Mouse (Mus musculus) embryonic facial prominence, embryonic 15.5 days (tissue): ENCODE results near the gene Zdhhc22. TPM values are rescaled to one million over a fixed set of nuclear protein-coding genes. Genes with fewer than 3 reads are reported as not detected.
A peak's percentile ranks its signal among the peaks of the same experiment; 100 is the strongest.

Source experiments
- ATAC-seq: fragments of 200-750 bp; cut with Nextera tagmentation; 2 replicates; pipeline ENCODE4 v1.8.0; 2017; ENCODE audit warnings: low read depth, moderate TSS enrichment; ENCODE audit not compliant: insufficient number of reproducible peaks, low FRiP score, low TSS enrichment
- H3K27ac ChIP-seq: fragments of 300-500 bp; sonication (generic); replicated peaks from 2 replicates; pipeline ENCODE4 v1.5.1; 2015; ENCODE audit warnings: mild to moderate bottlenecking, inconsistent platforms
- H3K27me3 ChIP-seq: fragments of 300-500 bp; sonication (generic); 2 replicates; pipeline ENCODE4 v1.6.1; 2015; ENCODE audit warnings: inconsistent platforms
- H3K36me3 ChIP-seq: fragments of 300-500 bp; sonication (generic); 2 replicates; pipeline ENCODE4 v1.6.1; 2015; ENCODE audit warnings: mild to moderate bottlenecking, inconsistent platforms
- H3K4me1 ChIP-seq: fragments of 300-500 bp; sonication (generic); 2 replicates; pipeline ENCODE4 v1.6.1; 2015; ENCODE audit warnings: inconsistent platforms
- H3K4me2 ChIP-seq: fragments of 300-500 bp; sonication (generic); replicated peaks from 2 replicates; pipeline ENCODE4 v1.6.1; 2015; ENCODE audit warnings: mild to moderate bottlenecking, inconsistent platforms
- H3K4me3 ChIP-seq: fragments of 300-500 bp; sonication (generic); replicated peaks from 2 replicates; pipeline ENCODE4 v1.5.1; 2015; ENCODE audit warnings: mild to moderate bottlenecking, inconsistent platforms
- H3K9ac ChIP-seq: fragments of 300-500 bp; sonication (generic); 2 replicates; pipeline ENCODE4 v1.6.1; 2015; ENCODE audit warnings: inconsistent platforms
- H3K9me3 ChIP-seq: fragments of 300-500 bp; sonication (generic); replicated peaks from 2 replicates; pipeline ENCODE4 v1.6.1; 2016; ENCODE audit warnings: inconsistent platforms
- WGBS: fragments of 180-500 bp; shearing (Covaris S2); methylation state at CpG from one replicate; pipeline ENCODE4 v1.1.7; 2015; 5-methylcytosine and 5-hydroxymethylcytosine counted together
- polyA plus RNA-seq: library from polyadenylated mRNA; unstranded; fragments of >200 nt; fragmentation: Nextera tagmentation; extraction: Ambion mirVana; gene quantifications from 2 replicates; pipeline ENCODE4 v1.2.1, GENCODE M21; 2015

The Zdhhc22 gene
- polyA plus RNA-seq, 1 experiment from 2014 or later, result 0.12 TPM

GRCm38 (mm10) chr12:86974387-86975288, 15.6 kb downstream of the Zdhhc22 start:
- peak; percentile 44; the same call in 1 of the 2 replicates for ATAC-seq
- Histone ChIP-seq H3K4me2 (peak overlapping the region; percentile 60), H3K4me1 (peaks cover 36% of the 10 kb centered on the region), H3K27me3 (peaks cover 4% of the 10 kb centered on the region; the same call in 1 of the 2 replicates), H3K27ac (peak overlapping the region; percentile 60; the same call in 1 of the 2 replicates), H3K36me3 (no peaks in the 10 kb centered on the region), H3K4me3 (peak overlapping the region; percentile 33), H3K9ac (peak overlapping the region; percentile 15; the same call in 1 of the 2 replicates), H3K9me3 (no peaks in the 10 kb centered on the region)
- 8% methylated on average over 40 of the region's 40 CpGs for WGBS

DNA sequence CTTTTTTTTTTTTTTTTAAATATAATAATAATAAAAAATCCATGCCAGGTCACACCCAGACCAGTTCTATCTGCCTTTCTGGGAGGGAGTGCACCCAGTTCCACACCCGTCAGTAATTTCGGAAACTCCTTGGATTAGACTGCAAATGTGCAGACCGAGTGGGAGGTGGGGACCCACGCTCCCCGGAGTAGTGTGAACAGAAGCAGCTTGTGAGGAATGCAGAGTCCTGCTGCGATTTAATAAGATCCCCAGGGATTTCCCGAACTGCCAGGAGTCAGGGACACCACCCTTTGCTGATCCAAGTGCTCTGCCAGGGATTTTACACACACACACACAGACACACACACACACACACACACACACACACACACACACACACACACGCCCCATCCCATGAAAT, 16.5 kb downstream of the Zdhhc22 start:
- Histone ChIP-seq H3K4me1 (peaks cover 36% of the 10 kb centered on the region), H3K36me3 (no peaks in the 10 kb centered on the region), H3K27me3 (no peaks in the 10 kb centered on the region), H3K4me3 (no peak overlapping the region), H3K4me2 (no peak overlapping the region), H3K9me3 (no peaks in the 10 kb centered on the region), H3K27ac (no peak overlapping the region), H3K9ac (no peak overlapping the region)
- ATAC-seq, result no peak
- WGBS, result 24% methylated on average over 8 of the region's 8 CpGs

DNA sequence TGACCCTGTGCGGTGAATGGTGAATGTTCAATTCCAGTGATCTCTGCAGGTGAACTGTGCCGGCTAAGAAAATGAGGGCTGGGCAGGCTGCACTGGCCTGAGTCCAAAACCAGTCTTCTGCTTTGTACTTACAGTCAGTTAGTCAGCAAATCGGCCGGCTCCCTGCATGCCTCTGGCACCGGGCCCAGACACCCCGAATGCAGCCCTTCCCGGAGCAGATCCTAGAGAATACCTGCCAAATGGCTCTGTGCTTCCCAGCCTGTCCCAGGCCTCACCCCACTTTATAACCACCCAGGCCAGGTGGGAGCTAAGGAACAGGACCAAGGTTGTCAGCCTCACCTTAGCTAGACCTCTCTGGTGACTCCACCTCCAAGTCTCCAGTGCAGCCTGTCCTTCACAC, 17.0 kb downstream of the Zdhhc22 start:
- WGBS, result 22% methylated on average over 7 of the region's 7 CpGs
- no peak overlapping the region for H3K9ac ChIP-seq
- 0 out of 2 replicates have a peak overlapping the region, but pooled peaks have one; percentile 28 for H3K27ac ChIP-seq
- peaks cover 36% of the 10 kb centered on the region for H3K4me1 ChIP-seq
- no peaks in the 10 kb centered on the region for H3K36me3 ChIP-seq
- ATAC-seq, result no peak
- no peaks in the 10 kb centered on the region for H3K9me3 ChIP-seq
- H3K27me3 ChIP-seq, result no peaks in the 10 kb centered on the region
- H3K4me2 ChIP-seq, result no peak overlapping the region
- H3K4me3 ChIP-seq, result no peak overlapping the region

- 88% methylated on average over 7 of the region's 7 CpGs for WGBS
- no peak overlapping the region for H3K4me3 ChIP-seq
- H3K36me3 ChIP-seq, result no peaks in the 10 kb centered on the region
- no peak overlapping the region for H3K9ac ChIP-seq
- H3K4me2 ChIP-seq, result no peak overlapping the region
- no peak for ATAC-seq
- H3K4me1 ChIP-seq, result peaks cover 30% of the 10 kb centered on the region
- H3K27me3 ChIP-seq, result no peaks in the 10 kb centered on the region
- H3K9me3 ChIP-seq, result no peaks in the 10 kb centered on the region
- no peak overlapping the region for H3K27ac ChIP-seq
These were observed 19.1 kb downstream of the Zdhhc22 start for GRCm38 (mm10) chr12:86971089-86971488.

DNA sequence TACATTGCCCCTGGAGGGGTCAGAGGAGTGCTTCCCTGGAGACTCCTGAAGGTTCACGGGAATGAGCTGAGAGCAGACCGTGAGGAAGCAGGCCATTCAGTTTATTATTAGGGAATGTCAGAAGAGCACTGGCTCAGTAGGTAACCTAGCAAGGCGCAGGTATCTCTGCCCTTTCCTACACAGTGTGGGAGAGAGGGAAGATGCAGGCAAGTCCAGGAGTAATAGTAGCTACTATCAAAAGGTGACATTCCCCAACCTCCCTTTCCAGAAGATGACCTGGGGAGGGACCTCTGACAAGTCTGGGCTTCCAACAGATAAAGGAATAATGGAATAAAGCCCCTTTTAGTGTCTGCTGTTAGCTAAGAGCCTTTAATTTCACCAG, 21.0 kb downstream of the Zdhhc22 start:
- no peak overlapping the region for H3K4me3 ChIP-seq
- no peak overlapping the region for H3K4me2 ChIP-seq
- no peak overlapping the region for H3K9ac ChIP-seq
- no peak for ATAC-seq
- H3K27ac ChIP-seq, result no peak overlapping the region
- peaks cover 15% of the 10 kb centered on the region for H3K4me1 ChIP-seq
- H3K9me3 ChIP-seq, result no peaks in the 10 kb centered on the region
- H3K36me3 ChIP-seq, result peaks cover 6% of the 10 kb centered on the region; the same call in 1 of the 2 replicates
- H3K27me3 ChIP-seq, result no peaks in the 10 kb centered on the region
- 79% methylated on average over 3 of the region's 3 CpGs for WGBS

DNA sequence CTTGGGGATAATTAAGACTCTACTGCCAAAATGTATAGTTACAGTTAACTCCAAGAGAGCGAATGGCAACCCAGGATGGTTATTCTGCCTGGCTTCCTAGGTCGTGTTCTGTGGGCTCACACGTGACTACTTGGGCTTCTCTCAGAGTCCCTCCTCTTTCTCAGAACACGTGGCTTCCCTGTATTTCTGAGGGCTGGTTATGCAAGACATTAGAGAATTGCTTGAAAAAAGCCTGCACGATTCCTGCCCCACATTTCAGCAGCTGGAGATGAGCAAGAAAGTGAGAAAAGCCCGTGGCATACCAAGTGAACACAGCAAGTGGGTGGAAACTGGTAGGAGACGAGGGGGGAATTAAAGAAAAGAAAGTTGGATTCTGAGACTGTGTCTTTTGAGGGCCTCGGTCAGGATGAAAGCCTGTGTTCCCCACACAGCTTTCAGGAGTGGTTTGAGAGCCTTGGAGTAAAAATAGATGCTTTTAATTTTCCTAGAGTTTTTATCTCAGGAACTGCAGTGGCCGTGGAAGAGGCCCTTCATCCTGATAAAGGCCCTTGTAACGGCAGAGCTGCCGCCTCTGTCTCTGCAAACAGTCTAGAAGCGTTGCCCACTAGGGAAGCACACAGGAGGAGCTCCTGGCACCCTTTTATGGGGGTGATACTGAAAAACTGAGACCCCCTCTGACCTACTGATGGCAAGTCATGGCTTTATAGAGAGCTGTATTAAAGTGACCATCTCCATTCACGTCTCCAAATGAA, 21.6 kb downstream of the Zdhhc22 start:
- no peak overlapping the region for H3K9ac ChIP-seq
- 58% methylated on average over 13 of the region's 13 CpGs for WGBS
- H3K4me1 ChIP-seq, result peaks cover 10% of the 10 kb centered on the region
- peak; percentile 41; the same call in 1 of the 2 replicates for ATAC-seq
- H3K27ac ChIP-seq, result 0 out of 2 replicates have a peak overlapping the region, but pooled peaks have one; percentile 39
- no peak overlapping the region for H3K4me2 ChIP-seq
- H3K36me3 ChIP-seq, result peaks cover 7% of the 10 kb centered on the region; the same call in 1 of the 2 replicates
- H3K4me3 ChIP-seq, result no peak overlapping the region
- H3K9me3 ChIP-seq, result no peaks in the 10 kb centered on the region
- no peaks in the 10 kb centered on the region for H3K27me3 ChIP-seq

DNA sequence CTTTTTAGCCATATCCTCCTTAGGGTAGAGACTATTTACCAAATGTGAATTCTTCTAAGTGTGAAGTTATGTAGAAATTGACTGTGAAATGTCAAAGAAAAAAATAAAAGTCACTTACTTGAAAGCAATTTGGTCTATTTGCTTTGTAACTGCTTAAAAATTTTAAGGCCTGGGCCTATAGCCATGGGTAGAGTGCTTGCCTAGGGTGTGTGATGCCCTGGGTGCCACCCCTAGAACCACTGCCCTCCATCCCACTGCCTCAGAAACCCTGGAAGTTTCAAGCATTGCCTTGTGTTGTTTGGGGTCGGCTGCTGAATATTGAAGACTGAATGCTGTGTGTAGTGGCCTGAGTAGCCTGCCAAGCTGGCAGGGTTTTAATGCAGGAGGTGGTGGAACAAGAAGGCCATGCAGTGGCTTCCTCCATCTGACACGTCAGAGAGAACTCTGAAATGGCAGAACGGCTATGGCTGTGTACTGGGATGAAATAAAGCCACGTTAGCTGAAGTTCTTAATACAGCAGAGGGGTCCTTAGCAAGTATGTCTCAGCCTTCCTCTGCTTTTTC, 24.9 kb downstream of the Zdhhc22 start:
- H3K36me3 ChIP-seq, result peaks cover 40% of the 10 kb centered on the region
- 95% methylated on average over 4 of the region's 4 CpGs for WGBS
- H3K4me2 ChIP-seq, result no peak overlapping the region

DNA sequence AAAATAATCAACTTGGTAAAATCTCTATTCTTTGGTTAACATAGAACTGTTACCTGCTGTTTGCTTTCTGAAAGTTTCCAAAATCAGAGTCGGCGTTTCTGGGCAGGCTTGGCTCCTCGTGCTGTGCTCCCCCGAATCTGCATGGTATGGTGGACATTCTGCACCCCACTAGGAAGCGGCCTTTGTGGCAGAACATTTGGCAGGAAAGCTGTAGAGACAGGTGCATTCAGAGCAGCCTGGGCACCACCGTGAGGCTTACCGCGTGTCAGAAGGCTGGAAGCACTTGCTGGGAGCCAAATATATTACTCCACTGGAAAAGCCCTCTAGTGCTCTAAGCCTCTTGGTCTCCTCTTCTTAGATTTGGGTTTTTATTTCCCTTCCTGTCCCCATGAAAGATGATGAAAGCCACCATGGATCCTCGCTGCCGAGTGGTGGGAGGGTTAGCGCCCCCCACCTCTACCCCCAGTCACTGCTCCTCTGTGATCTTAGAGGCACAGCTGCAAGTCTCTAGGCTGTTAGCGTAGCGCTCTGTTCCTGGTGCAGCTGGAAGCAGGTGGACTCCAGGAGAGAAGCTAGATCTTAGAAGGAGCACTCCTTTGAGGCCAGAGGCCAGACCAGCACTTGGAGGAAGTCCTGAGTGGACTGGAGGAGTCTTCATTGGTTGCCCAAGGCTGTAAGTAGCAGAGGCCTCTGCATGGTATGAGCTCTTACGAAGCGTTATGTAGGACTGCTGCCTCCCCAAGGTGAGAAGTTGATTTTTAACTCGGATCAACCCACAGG, 25.8 kb downstream of the Zdhhc22 start:
- Histone ChIP-seq H3K27ac (no peak overlapping the region), H3K4me2 (no peak overlapping the region), H3K4me3 (no peak overlapping the region), H3K9ac (no peak overlapping the region), H3K27me3 (no peaks in the 10 kb centered on the region), H3K36me3 (peaks cover 47% of the 10 kb centered on the region), H3K9me3 (no peaks in the 10 kb centered on the region), H3K4me1 (no peaks in the 10 kb centered on the region)
- no peak for ATAC-seq
- WGBS, result 89% methylated on average over 16 of the region's 16 CpGs

More for the DNA sequence above, 24.9 kb downstream of the Zdhhc22 start:
- Histone ChIP-seq H3K9ac (no peak overlapping the region), H3K27ac (no peak overlapping the region), H3K9me3 (no peaks in the 10 kb centered on the region), H3K4me1 (no peaks in the 10 kb centered on the region), H3K27me3 (no peaks in the 10 kb centered on the region), H3K4me3 (no peak overlapping the region)
- ATAC-seq, result no peak

DNA sequence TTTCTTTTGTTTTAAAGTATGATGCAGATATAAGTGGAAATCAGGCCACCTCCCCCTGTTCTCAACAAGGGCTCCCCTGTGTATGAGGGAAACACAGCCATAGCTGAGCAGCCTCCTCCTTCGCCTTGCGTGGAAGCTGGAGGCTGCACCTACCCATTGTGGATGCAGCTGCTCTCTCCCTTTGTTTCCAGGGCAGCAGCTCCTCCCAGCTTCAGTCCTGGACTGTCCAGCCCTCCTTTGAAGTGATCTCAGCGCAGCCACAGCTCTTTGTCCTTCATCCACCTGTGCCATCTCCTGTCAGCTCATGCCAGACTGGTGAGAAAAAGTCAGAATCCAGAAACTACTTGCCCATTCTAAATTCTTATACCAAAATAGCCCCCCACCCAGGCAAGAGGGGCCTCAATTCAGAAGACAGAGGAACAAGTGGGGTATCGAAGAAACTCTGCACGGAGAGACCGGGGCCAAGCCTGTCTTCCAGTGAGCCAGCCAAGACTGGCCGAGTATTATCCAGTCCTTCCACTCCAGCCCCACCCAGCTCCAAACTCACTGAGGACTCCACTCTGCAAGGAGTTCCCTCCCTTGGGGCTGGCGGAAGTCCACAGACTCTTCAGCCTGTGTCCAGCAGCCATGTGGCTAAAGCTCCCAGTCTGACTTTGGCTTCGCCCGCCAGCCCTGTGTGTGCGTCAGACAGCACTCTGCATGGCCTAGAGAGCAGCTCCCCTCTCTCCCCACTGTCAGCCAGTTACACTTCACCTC, 28.5 kb downstream of the Zdhhc22 start:
- no peak overlapping the region for H3K9ac ChIP-seq
- WGBS, result 92% methylated on average over 11 of the region's 11 CpGs
- ATAC-seq, result no peak

GRCm38 (mm10) chr12:86960791-86961335, 29.4 kb downstream of the Zdhhc22 start:
- no peak overlapping the region for H3K4me2 ChIP-seq
- H3K27ac ChIP-seq, result no peak overlapping the region
- no peaks in the 10 kb centered on the region for H3K4me1 ChIP-seq
- no peaks in the 10 kb centered on the region for H3K9me3 ChIP-seq
- no peaks in the 10 kb centered on the region for H3K27me3 ChIP-seq
- H3K4me3 ChIP-seq, result no peak overlapping the region
- no peak overlapping the region for H3K9ac ChIP-seq
- peaks cover 73% of the 10 kb centered on the region for H3K36me3 ChIP-seq
- no peak for ATAC-seq
- 93% methylated on average over 3 of the region's 3 CpGs for WGBS

More for the DNA sequence above, 28.5 kb downstream of the Zdhhc22 start:
- H3K27ac ChIP-seq, result no peak overlapping the region
- peaks cover 65% of the 10 kb centered on the region for H3K36me3 ChIP-seq
- no peaks in the 10 kb centered on the region for H3K9me3 ChIP-seq
- H3K4me3 ChIP-seq, result no peak overlapping the region
- H3K4me1 ChIP-seq, result no peaks in the 10 kb centered on the region
- no peak overlapping the region for H3K4me2 ChIP-seq
- H3K27me3 ChIP-seq, result no peaks in the 10 kb centered on the region
